Mouse (Mus musculus): ENCODE results near the gene C4b. TPM values are rescaled to one million over a fixed set of nuclear protein-coding genes. Genes with fewer than 3 reads are reported as not detected.

Gene C4b
- polyA plus RNA-seq, 1 experiment from 2014 or later, result not detected

DNA sequence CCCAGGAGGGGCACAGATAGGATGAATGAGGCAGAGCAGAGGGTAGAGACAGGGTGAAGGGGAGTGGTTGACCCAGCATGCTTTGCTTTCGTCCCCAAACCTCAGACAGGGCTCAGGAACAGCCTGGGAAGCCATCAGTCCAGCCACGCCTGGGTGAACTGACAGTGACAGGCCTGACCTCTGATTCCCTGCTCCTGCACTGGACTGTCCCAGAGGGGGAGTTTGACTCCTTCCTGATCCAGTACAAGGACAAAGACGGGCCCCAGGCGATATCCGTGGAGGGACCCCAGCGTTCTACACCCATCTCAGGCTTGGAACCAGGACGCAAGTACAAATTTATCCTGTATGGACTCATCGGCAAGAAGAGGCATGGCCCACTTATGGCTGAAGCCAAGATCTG lies 60.5 kb downstream of the C4b start:
- ATAC-seq (replicated peaks; ENCODE audit: insufficient number of reproducible peaks, low FRiP score, low TSS enrichment, low read depth) (no peak), DNase-seq (ENCODE audit: low spot score) (no peak)
- Histone ChIP-seq H3K4me1 (ENCODE audit: control insufficient read depth, insufficient read depth, low read length) (no peaks in the 10 kb centered on the region), H3K36me3 (replicated peaks; ENCODE audit: control insufficient read depth, insufficient read depth, low read depth, low read length) (no peaks in the 10 kb centered on the region), H3K4me3 (ENCODE audit: low read depth, low read length) (no peak overlapping the region), H3K4me2 (ENCODE audit: low read depth, low read length) (no peak overlapping the region), H3K27me3 (ENCODE audit: control insufficient read depth, insufficient read depth, low read length) (no peaks in the 10 kb centered on the region), H3K9ac (replicated peaks; ENCODE audit: low read length) (no peak overlapping the region), H3K27ac (replicated peaks; ENCODE audit: low read depth, low read length) (no peak overlapping the region), H3K9me3 (replicated peaks; ENCODE audit: control insufficient read depth, low read length) (no peaks in the 10 kb centered on the region)
- 73% methylated on average over 8 of the region's 8 CpGs for WGBS

DNA sequence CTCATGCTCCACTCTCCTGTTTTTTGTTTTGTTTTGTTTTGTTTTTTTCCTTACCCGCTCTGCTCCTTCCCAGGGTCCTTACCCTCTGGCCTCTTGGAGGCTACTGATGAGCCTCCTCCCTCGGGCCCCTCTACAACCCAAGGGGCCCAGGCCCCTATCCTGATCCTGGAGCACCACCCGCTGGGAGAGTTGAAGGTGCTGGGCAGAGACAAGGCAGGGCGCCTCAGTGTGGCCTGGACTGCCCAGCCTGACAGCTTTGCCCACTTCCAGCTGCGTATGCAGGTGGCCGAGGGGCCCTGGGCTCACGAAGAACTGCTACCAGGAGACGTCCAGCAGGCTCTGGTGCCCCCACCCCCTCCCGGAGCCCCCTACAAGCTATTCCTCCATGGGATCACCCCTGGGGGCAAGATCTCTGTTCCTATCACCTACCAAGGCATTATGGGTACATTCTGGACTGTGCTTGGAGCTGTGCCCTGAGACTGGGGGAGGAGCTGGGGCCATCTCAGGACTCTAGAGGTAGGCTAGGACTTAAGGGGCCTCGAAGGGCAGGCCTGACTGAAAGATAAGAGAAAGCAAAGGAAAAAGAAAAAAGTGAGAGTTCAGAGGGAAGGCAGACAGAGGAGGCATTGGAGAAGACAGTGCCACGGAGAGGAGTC lies 61.7 kb downstream of the C4b start:
- WGBS, result 73% methylated on average over 11 of the region's 11 CpGs
- no peak for ATAC-seq (replicated peaks; ENCODE audit: insufficient number of reproducible peaks, low FRiP score, low TSS enrichment, low read depth)
- Histone ChIP-seq H3K36me3 (replicated peaks; ENCODE audit: control insufficient read depth, insufficient read depth, low read depth, low read length) (no peaks in the 10 kb centered on the region), H3K4me2 (ENCODE audit: low read depth, low read length) (no peak overlapping the region), H3K9me3 (replicated peaks; ENCODE audit: control insufficient read depth, low read length) (no peaks in the 10 kb centered on the region), H3K9ac (replicated peaks; ENCODE audit: low read length) (no peak overlapping the region), H3K27me3 (ENCODE audit: control insufficient read depth, insufficient read depth, low read length) (no peaks in the 10 kb centered on the region), H3K27ac (replicated peaks; ENCODE audit: low read depth, low read length) (no peak overlapping the region), H3K4me3 (ENCODE audit: low read depth, low read length) (no peak overlapping the region), H3K4me1 (ENCODE audit: control insufficient read depth, insufficient read depth, low read length) (no peaks in the 10 kb centered on the region)
- no peak for DNase-seq (ENCODE audit: low spot score)

- H3K4me1 ChIP-seq (ENCODE audit: control insufficient read depth, insufficient read depth, low read length), result no peaks in the 10 kb centered on the region
- H3K36me3 ChIP-seq (replicated peaks; ENCODE audit: control insufficient read depth, insufficient read depth, low read depth, low read length), result no peaks in the 10 kb centered on the region
- H3K27ac ChIP-seq (replicated peaks; ENCODE audit: low read depth, low read length), result no peak overlapping the region
- H3K4me2 ChIP-seq (ENCODE audit: low read depth, low read length), result no peak overlapping the region
- H3K9me3 ChIP-seq (replicated peaks; ENCODE audit: control insufficient read depth, low read length), result no peaks in the 10 kb centered on the region
- H3K9ac ChIP-seq (replicated peaks; ENCODE audit: low read length), result no peak overlapping the region
- ATAC-seq (replicated peaks; ENCODE audit: insufficient number of reproducible peaks, low FRiP score, low TSS enrichment, low read depth) (no peak), DNase-seq (ENCODE audit: low spot score) (no peak)
- WGBS, result 78% methylated on average over 17 of the region's 17 CpGs
- no peaks in the 10 kb centered on the region for H3K27me3 ChIP-seq (ENCODE audit: control insufficient read depth, insufficient read depth, low read length)
- H3K4me3 ChIP-seq (ENCODE audit: low read depth, low read length), result no peak overlapping the region
Measured at GRCm38 (mm10) chr17:34681132-34681571, 62.5 kb downstream of the C4b start.

DNA sequence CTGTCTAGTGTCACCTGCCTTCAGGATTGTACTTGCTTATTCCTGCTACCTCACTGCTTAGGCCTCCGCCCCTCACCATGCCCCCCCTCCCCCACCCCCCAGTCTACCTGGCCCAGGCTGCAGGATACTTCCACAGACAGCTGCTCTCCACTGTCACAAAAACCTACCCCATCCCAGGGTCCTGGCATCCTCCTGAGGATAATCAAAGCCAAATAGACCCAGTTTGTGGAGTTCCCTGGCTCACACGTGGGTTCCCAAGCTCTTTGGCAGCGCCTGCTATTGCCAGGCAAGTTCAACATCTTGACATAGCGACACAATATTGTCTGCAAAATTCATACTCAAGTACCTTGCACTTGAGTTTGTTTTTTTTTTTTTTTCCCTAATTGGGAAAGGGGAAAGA lies 63.1 kb downstream of the C4b start:
- H3K9me3 ChIP-seq (replicated peaks; ENCODE audit: control insufficient read depth, low read length), result no peaks in the 10 kb centered on the region
- no peak overlapping the region for H3K27ac ChIP-seq (replicated peaks; ENCODE audit: low read depth, low read length)
- no peak for ATAC-seq (replicated peaks; ENCODE audit: insufficient number of reproducible peaks, low FRiP score, low TSS enrichment, low read depth)
- H3K36me3 ChIP-seq (replicated peaks; ENCODE audit: control insufficient read depth, insufficient read depth, low read depth, low read length), result no peaks in the 10 kb centered on the region
- no peak for DNase-seq (ENCODE audit: low spot score)
- H3K4me2 ChIP-seq (ENCODE audit: low read depth, low read length), result no peak overlapping the region
- no peaks in the 10 kb centered on the region for H3K27me3 ChIP-seq (ENCODE audit: control insufficient read depth, insufficient read depth, low read length)
- no peak overlapping the region for H3K4me3 ChIP-seq (ENCODE audit: low read depth, low read length)
- 83% methylated on average over 4 of the region's 4 CpGs for WGBS
- H3K9ac ChIP-seq (replicated peaks; ENCODE audit: low read length), result no peak overlapping the region
- H3K4me1 ChIP-seq (ENCODE audit: control insufficient read depth, insufficient read depth, low read length), result no peaks in the 10 kb centered on the region

DNA sequence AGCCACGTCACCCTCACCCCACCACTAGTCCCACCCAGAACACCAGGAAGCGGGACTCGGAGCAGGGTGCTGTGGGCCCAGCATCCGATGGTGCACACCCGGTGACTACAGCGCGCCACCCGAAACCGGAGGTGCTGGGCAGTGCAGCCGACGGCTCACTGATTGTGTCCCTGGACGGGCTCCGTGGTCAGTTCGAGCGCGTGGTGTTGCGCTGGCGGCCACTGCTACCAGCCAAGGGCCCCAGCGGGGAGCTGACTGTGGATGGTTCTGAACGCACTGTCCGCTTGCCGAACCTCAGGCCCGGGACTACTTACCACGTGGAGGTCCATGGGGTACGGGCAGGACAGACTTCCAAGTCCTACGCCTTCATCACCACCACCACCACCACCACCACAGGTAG lies 63.5 kb downstream of the C4b start:
- Histone ChIP-seq H3K27me3 (ENCODE audit: control insufficient read depth, insufficient read depth, low read length) (no peaks in the 10 kb centered on the region), H3K9ac (replicated peaks; ENCODE audit: low read length) (no peak overlapping the region), H3K9me3 (replicated peaks; ENCODE audit: control insufficient read depth, low read length) (no peaks in the 10 kb centered on the region), H3K4me1 (ENCODE audit: control insufficient read depth, insufficient read depth, low read length) (no peaks in the 10 kb centered on the region), H3K4me2 (ENCODE audit: low read depth, low read length) (no peak overlapping the region), H3K4me3 (ENCODE audit: low read depth, low read length) (no peak overlapping the region), H3K36me3 (replicated peaks; ENCODE audit: control insufficient read depth, insufficient read depth, low read depth, low read length) (no peaks in the 10 kb centered on the region), H3K27ac (replicated peaks; ENCODE audit: low read depth, low read length) (no peak overlapping the region)
- ATAC-seq (replicated peaks; ENCODE audit: insufficient number of reproducible peaks, low FRiP score, low TSS enrichment, low read depth) (no peak), DNase-seq (ENCODE audit: low spot score) (no peak)
- 72% methylated on average over 25 of the region's 26 CpGs for WGBS

Small RNA genes lying within 50 kb of the gene (microRNA-seq; reads per million reads assigned to microRNA genes)
- not detected for gene Gm27471 (ENCODE audit: borderline number of aligned reads)

Other genes starting within 250 kb of the C4b start
- gene Btnl6, start 226.5 kb downstream of the C4b start, polyA plus RNA-seq (2014; fragmentation: Nextera tagmentation; extraction: Ambion mirVana), result not detected in 2 replicates
- 4.8 and 5.9 TPM in 2 replicates for gene Notch4, start 179.6 kb downstream of the C4b start, polyA plus RNA-seq (2014; fragmentation: Nextera tagmentation; extraction: Ambion mirVana)
- 5.5 and 6.0 TPM in 2 replicates for gene Gpsm3, start 154.1 kb downstream of the C4b start, polyA plus RNA-seq (2014; fragmentation: Nextera tagmentation; extraction: Ambion mirVana)
- 17.9 and 21.2 TPM in 2 replicates for gene Pbx2, start 152.6 kb downstream of the C4b start, polyA plus RNA-seq (2014; fragmentation: Nextera tagmentation; extraction: Ambion mirVana)
- gene Ager, start 146.0 kb downstream of the C4b start, polyA plus RNA-seq (2014; fragmentation: Nextera tagmentation; extraction: Ambion mirVana), result 0.64 and 1.2 TPM in 2 replicates
- gene Rnf5, start 140.2 kb downstream of the C4b start, polyA plus RNA-seq (2014; fragmentation: Nextera tagmentation; extraction: Ambion mirVana), result 117 and 118 TPM in 2 replicates
- gene Agpat1, start 139.6 kb downstream of the C4b start, polyA plus RNA-seq (2014; fragmentation: Nextera tagmentation; extraction: Ambion mirVana), result 55.3 and 59.8 TPM in 2 replicates
- 3.1 and 4.4 TPM in 2 replicates for gene Egfl8, start 127.9 kb downstream of the C4b start, polyA plus RNA-seq (2014; fragmentation: Nextera tagmentation; extraction: Ambion mirVana)
- gene Ppt2, start 115.4 kb downstream of the C4b start, polyA plus RNA-seq (2014; fragmentation: Nextera tagmentation; extraction: Ambion mirVana), result 19.4 and 20.0 TPM in 2 replicates
- gene Prrt1, start 114.3 kb downstream of the C4b start, polyA plus RNA-seq (2014; fragmentation: Nextera tagmentation; extraction: Ambion mirVana), result 0.10 and 0.11 TPM in 2 replicates
- 16.2 and 16.6 TPM in 2 replicates for gene Fkbpl, start 99.1 kb downstream of the C4b start, polyA plus RNA-seq (2014; fragmentation: Nextera tagmentation; extraction: Ambion mirVana)
- gene Atf6b, start 96.7 kb downstream of the C4b start, polyA plus RNA-seq (2014; fragmentation: Nextera tagmentation; extraction: Ambion mirVana), result 55.8 and 58.5 TPM in 2 replicates
- not detected in 2 replicates for gene Tnxb, start 73.3 kb downstream of the C4b start, polyA plus RNA-seq (2014; fragmentation: Nextera tagmentation; extraction: Ambion mirVana)
- gene Cyp21a1, start 60.7 kb upstream of the C4b start, polyA plus RNA-seq (2014; fragmentation: Nextera tagmentation; extraction: Ambion mirVana), result not detected in 2 replicates
- 14.4 and 18.4 TPM in 2 replicates for gene Stk19, start 93.1 kb upstream of the C4b start, polyA plus RNA-seq (2014; fragmentation: Nextera tagmentation; extraction: Ambion mirVana)
- 65.3 and 68.1 TPM in 2 replicates for gene Dxo, start 93.1 kb upstream of the C4b start, polyA plus RNA-seq (2014; fragmentation: Nextera tagmentation; extraction: Ambion mirVana)
- 27.1 and 31.9 TPM in 2 replicates for gene Skiv2l, start 106.3 kb upstream of the C4b start, polyA plus RNA-seq (2014; fragmentation: Nextera tagmentation; extraction: Ambion mirVana)
- gene Nelfe, start 106.5 kb upstream of the C4b start, polyA plus RNA-seq (2014; fragmentation: Nextera tagmentation; extraction: Ambion mirVana), result 128 and 130 TPM in 2 replicates
- 1.2 and 2.0 TPM in 2 replicates for gene Cfb, start 118.6 kb upstream of the C4b start, polyA plus RNA-seq (2014; fragmentation: Nextera tagmentation; extraction: Ambion mirVana)
- 1.6 and 2.0 TPM in 2 replicates for gene Zbtb12, start 135.6 kb upstream of the C4b start, polyA plus RNA-seq (2014; fragmentation: Nextera tagmentation; extraction: Ambion mirVana)
- not detected in 2 replicates for gene Gm20547, start 138.2 kb upstream of the C4b start, polyA plus RNA-seq (2014; fragmentation: Nextera tagmentation; extraction: Ambion mirVana)
- 0.81 and 1.6 TPM in 2 replicates for gene C2, start 154.4 kb upstream of the C4b start, polyA plus RNA-seq (2014; fragmentation: Nextera tagmentation; extraction: Ambion mirVana)
- 59.3 and 60.6 TPM in 2 replicates for gene Ehmt2, start 154.6 kb upstream of the C4b start, polyA plus RNA-seq (2014; fragmentation: Nextera tagmentation; extraction: Ambion mirVana)
- 0.08 and 0.11 TPM in 2 replicates for gene Slc44a4, start 170.6 kb upstream of the C4b start, polyA plus RNA-seq (2014; fragmentation: Nextera tagmentation; extraction: Ambion mirVana)
- 10.9 and 13.1 TPM in 2 replicates for gene Neu1, start 187.4 kb upstream of the C4b start, polyA plus RNA-seq (2014; fragmentation: Nextera tagmentation; extraction: Ambion mirVana)
- gene Hspa1b, start 215.4 kb upstream of the C4b start, polyA plus RNA-seq (2014; fragmentation: Nextera tagmentation; extraction: Ambion mirVana), result 0.21 and 0.49 TPM in 2 replicates
- not detected in 2 replicates for gene Gm20481, start 226.0 kb upstream of the C4b start, polyA plus RNA-seq (2014; fragmentation: Nextera tagmentation; extraction: Ambion mirVana)
- gene Hspa1a, start 228.3 kb upstream of the C4b start, polyA plus RNA-seq (2014; fragmentation: Nextera tagmentation; extraction: Ambion mirVana), result 1.7 and 1.8 TPM in 2 replicates
- gene Hspa1l, start 228.8 kb upstream of the C4b start, polyA plus RNA-seq (2014; fragmentation: Nextera tagmentation; extraction: Ambion mirVana), result 1.5 and 2.0 TPM in 2 replicates
- 219 and 241 TPM in 2 replicates for gene Lsm2, start 238.0 kb upstream of the C4b start, polyA plus RNA-seq (2014; fragmentation: Nextera tagmentation; extraction: Ambion mirVana)

Measured in embryonic facial prominence, embryonic 11.5 days (tissue).